Mouse (Mus musculus) erythroblast, embryonic 14.5 days (primary cell): ENCODE results near the gene Ece1. TPM values are rescaled to one million over a fixed set of nuclear protein-coding genes. Genes with fewer than 3 reads are reported as not detected.

Experiments
- H3K27me3 ChIP-seq: 2 replicates; pipeline ENCODE4 v1.6.1; 2012; ENCODE audit warnings: inconsistent platforms; ENCODE audit not compliant: control insufficient read depth
- H3K36me3 ChIP-seq: 2 replicates; pipeline ENCODE4 v1.6.1; 2012; ENCODE audit warnings: mild to moderate bottlenecking, inconsistent platforms; ENCODE audit not compliant: control insufficient read depth
- H3K4me1 ChIP-seq: 2 replicates; pipeline ENCODE4 v1.6.1; 2012; ENCODE audit warnings: inconsistent platforms; ENCODE audit not compliant: control insufficient read depth
- H3K4me3 ChIP-seq: replicated peaks from 2 replicates; pipeline ENCODE3; 2012; ENCODE audit warnings: moderate library complexity, mild to moderate bottlenecking, inconsistent platforms
- H3K9me3 ChIP-seq: 2 replicates; pipeline ENCODE4 v1.6.1; 2012; ENCODE audit warnings: low read length, inconsistent platforms, mixed read lengths; ENCODE audit not compliant: control insufficient read depth
- GATA1 ChIP-seq: IDR thresholded peaks from 2 replicates; pipeline ENCODE4 v1.6.1; 2012; ENCODE audit warnings: low read length, inconsistent platforms, mixed read lengths
- TAL1 ChIP-seq: IDR thresholded peaks from 3 replicates; pipeline ENCODE4 v1.6.1; 2012; ENCODE audit warnings: low read length, inconsistent platforms, mixed read lengths
- polyA plus RNA-seq: library from polyadenylated mRNA; stranded (reverse); fragments of >175 nt; gene quantifications from 2 replicates; pipeline ENCODE4 v1.2.3, GENCODE M21; 2012

Gene Ece1
- polyA plus RNA-seq, 1 experiment = 1.1 TPM

DNA sequence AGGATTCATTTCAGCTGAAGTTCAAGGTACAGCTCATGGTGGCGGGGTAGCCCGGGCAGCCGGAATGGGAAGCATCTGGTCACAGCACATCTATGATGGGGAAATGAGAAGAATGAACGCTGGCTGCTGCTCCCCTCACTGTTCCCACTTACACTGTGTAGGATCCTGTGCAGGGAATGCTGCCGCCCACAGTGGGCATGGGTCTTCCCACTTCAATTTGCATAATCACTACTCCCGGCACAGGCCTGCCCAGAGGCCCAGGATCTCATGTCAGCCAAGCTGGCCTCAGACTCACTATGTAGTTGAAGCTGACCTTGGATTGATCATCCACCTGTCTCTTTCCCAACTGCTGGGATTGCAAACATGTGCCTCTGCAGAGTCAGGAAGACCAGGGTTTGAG lies 11.9 kb upstream of the Ece1 start:
- no peak overlapping the region for H3K4me3 ChIP-seq
- TF ChIP-seq GATA1 = no peak
- TF ChIP-seq TAL1 = no peak
- no peaks in the 10 kb centered on the region for H3K36me3 ChIP-seq
- no peaks in the 10 kb centered on the region for H3K4me1 ChIP-seq
- no peaks in the 10 kb centered on the region for H3K27me3 ChIP-seq
- peaks cover 7% of the 10 kb centered on the region; the same call in 1 of the 2 replicates for H3K9me3 ChIP-seq

DNA sequence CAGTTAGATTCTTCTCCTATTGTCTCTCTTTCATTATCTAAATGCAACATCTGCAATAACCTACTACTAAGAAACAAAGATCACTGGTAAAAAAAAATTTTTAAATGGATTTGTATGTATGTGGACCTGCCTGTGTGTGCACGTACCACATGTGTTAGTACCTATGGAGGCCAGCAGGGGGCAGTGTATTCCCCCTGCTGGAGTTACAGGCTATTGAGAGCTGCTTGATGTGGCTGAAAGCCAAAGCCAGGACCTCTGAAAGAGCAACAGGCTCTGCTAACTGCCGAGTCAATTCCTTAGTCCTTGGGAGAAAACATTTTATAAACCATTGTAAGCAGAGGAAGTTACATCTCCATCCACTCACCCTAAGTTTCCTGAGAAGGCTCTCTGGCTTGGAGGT lies 10.6 kb upstream of the Ece1 start:
- Histone ChIP-seq H3K36me3 (no peaks in the 10 kb centered on the region), H3K4me3 (no peak overlapping the region), H3K27me3 (peaks cover 3% of the 10 kb centered on the region; the same call in 1 of the 2 replicates), H3K4me1 (no peaks in the 10 kb centered on the region), H3K9me3 (peaks cover 4% of the 10 kb centered on the region; the same call in 1 of the 2 replicates)
- no peak for TF ChIP-seq GATA1

DNA sequence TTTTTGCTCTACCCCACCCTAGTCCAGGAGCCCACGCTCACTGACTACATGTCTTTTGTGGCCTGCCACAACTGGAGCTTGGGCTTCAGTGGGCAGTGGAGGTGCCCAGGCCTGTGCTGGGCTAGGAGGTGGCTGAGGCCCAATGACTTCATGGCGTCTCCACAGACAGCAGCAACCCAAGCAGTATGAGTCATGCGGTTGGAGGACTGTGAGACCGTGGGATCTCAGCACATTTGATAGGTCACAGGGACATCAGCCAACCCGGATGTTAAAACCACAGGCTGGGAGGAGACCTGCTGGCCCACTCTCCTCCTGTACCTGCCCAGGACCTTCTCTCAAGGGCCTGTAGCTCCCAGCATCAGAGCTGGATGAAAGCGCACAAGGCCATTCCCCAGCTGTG lies 8.2 kb upstream of the Ece1 start:
- peaks cover 3% of the 10 kb centered on the region; the same call in 1 of the 2 replicates for H3K4me1 ChIP-seq
- peaks cover 3% of the 10 kb centered on the region; the same call in 1 of the 2 replicates for H3K27me3 ChIP-seq
- H3K36me3 ChIP-seq = no peaks in the 10 kb centered on the region
- TF ChIP-seq GATA1 (no peak), TAL1 (no peak)
- H3K4me3 ChIP-seq = no peak overlapping the region
- no peaks in the 10 kb centered on the region; the same call in 1 of the 2 replicates for H3K9me3 ChIP-seq

DNA sequence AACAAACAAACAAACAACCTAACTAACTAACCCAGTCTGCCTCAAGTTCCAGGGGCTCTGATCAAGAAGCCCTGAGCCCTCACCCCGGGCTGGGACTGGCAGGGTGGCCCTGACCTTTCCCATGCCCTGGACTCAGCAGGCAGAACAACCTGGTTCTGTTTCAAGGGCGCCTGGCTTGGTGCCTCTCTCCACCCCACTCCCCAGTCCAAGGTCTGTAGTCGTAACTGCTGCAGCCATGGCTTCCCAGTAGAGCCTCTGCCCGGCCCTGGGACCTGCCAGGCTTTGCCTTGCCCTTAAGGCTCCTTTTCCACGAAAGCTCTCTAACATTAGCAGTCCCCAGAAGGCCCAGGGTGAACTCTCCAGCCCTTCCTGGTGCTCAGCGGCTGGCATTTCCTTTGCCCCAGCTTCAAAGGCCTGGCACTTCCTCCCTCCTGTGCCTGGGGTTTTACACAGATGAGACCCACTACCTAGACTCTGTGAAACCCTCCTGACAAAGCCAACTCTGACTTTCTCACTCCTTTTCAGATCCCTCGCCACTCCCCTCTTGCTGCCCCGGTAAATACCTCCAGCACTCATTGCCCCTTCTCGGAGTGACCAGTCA lies 6.2 kb upstream of the Ece1 start:
- H3K27me3 ChIP-seq = peaks cover 9% of the 10 kb centered on the region
- no peaks in the 10 kb centered on the region for H3K9me3 ChIP-seq
- H3K4me1 ChIP-seq = peaks cover 4% of the 10 kb centered on the region; the same call in 1 of the 2 replicates
- no peak for TF ChIP-seq GATA1
- no peak for TF ChIP-seq TAL1
- H3K36me3 ChIP-seq = no peaks in the 10 kb centered on the region
- H3K4me3 ChIP-seq = no peak overlapping the region

DNA sequence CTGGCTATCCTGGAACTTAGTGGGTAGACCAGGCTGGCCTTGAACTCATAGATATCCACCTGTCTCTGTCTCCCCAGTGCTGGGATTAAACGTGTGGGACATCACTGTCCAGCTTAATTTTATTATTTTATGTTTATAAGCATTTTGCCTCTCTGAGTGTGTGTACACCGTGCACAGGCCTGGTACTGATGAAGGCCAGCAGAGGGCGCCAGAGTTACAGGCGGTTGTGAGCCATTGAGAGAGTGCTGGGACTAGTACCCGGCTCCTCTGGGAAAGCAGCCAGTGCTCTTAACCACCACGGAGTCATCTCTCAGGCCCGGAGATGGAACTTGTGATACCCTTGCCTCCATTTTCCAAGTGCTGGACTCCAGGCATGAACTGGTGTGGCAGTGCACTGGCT lies 4.9 kb upstream of the Ece1 start:
- TF ChIP-seq TAL1 (no peak), GATA1 (no peak)
- H3K27me3 ChIP-seq = peaks cover 14% of the 10 kb centered on the region

DNA sequence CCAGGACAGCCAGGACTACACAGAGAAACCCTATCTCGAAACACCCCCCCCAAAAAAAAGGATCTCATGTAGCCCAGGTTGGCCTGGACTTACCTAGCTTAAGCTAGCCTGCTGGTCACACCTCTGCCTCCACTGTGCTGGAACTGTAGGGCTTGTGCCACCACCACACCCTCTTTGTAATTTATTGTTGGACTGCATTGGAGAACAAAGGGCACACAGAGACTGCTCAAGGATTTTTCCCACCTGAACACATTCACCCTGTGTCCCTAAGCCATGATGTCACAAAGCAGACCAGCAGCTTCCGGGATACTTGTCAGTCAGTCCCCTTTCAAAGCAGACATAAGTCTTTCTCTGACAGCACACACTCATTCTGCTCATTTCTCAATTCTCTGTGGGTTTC lies 3.7 kb upstream of the Ece1 start:
- Histone ChIP-seq H3K4me1 (peaks cover 27% of the 10 kb centered on the region), H3K4me3 (no peak overlapping the region), H3K27me3 (peaks cover 26% of the 10 kb centered on the region), H3K36me3 (no peaks in the 10 kb centered on the region), H3K9me3 (no peaks in the 10 kb centered on the region)
- no peak for TF ChIP-seq TAL1
- TF ChIP-seq GATA1 = no peak

More for the DNA sequence above, 4.9 kb upstream of the Ece1 start:
- H3K4me1 ChIP-seq = peaks cover 15% of the 10 kb centered on the region
- H3K4me3 ChIP-seq = no peak overlapping the region
- no peaks in the 10 kb centered on the region for H3K9me3 ChIP-seq
- H3K36me3 ChIP-seq = no peaks in the 10 kb centered on the region

DNA sequence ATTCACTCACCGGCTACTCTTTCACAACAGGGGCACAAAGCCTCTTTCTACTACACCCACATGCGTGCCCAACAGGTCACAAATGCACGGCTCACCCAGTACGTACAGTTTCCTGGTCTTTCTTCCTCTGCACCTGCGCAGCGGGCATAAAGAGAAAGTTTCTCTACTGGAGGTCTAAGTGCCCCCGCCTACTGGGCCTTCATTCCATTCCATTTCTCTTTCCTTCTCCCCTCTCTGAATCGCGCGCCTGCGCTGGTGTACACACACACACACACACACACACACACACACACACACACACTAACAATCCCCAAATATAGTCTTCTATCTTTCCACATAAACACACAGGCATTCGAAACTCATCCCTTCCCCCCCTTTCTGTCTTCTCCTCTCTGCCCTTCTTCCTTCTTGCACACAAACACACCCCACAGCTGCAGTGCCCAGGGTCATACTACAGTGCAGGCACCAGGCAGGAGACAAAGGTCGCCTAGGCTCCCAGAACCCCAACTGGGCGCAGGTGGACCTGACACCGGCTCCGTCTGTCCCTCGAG lies 501 bp upstream of the Ece1 start:
- no peaks in the 10 kb centered on the region for H3K36me3 ChIP-seq
- peaks cover 38% of the 10 kb centered on the region for H3K4me1 ChIP-seq
- peaks cover 54% of the 10 kb centered on the region for H3K27me3 ChIP-seq
- no peak for TF ChIP-seq GATA1
- TF ChIP-seq TAL1 = no peak
- H3K9me3 ChIP-seq = no peaks in the 10 kb centered on the region
- H3K4me3 ChIP-seq = peak overlapping the region; percentile 74

DNA sequence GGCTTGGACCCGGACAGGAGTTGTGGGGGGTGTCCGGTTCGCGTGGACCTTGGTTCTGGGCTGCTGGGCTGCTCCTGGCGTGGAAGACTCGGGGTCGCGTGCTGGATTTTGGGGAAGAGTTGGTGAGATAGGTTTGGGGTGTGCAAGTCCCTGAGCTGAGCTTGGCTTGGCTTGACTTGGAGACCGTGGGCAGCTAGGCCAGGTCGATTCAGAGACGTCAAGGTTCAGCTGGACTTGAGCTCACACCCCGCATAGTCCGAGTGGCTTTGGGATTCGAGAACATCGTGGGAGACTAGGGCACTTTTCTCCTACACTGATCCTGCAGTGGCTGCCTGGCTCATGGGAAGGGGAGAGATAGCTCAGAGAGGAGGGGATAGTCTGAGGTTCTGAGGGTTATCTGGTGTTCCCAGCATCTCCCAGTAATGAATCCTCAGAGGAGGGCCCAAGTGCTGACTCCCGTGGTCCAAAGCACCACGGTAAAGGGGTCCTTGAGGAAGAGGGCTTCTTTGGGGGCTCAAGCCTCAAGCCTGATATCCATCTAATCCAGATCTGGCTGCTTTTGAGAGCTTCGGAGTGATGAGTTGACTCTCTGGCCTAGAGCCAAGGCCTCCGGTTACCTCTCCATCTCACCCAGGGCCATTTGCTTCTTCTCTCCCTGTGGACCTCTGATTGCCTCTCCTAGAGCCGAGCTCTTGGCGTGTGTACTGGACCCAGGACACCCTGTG lies 641 bp downstream of the Ece1 start:
- peak overlapping the region; percentile 74 for H3K4me3 ChIP-seq

DNA sequence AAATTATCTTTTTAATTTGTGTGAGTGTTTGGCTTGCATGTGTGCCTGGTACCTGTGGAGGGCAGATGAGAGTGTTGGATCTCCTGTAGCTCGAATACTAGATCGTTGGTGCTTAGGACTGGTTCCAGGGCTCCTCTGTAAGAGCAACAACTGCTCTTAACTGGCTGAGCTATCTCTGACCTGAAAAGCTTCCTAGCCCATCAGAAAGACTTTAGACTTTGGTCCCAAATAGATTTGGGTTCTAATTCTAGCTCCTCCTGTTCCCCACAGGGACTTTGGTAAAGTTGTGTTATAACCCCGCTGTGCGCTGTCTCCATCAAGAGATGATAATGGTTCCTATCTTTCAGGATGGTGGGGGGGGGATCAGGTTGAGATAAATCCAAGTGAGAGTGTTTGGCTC lies 2.0 kb downstream of the Ece1 start:
- Histone ChIP-seq H3K9me3 (no peaks in the 10 kb centered on the region), H3K27me3 (peaks cover 57% of the 10 kb centered on the region), H3K4me3 (no peak overlapping the region), H3K4me1 (peaks cover 39% of the 10 kb centered on the region), H3K36me3 (no peaks in the 10 kb centered on the region)
- no peak for TF ChIP-seq TAL1
- no peak for TF ChIP-seq GATA1

More for the DNA sequence above, 641 bp downstream of the Ece1 start:
- Histone ChIP-seq H3K27me3 (peaks cover 57% of the 10 kb centered on the region), H3K36me3 (no peaks in the 10 kb centered on the region), H3K4me1 (peaks cover 37% of the 10 kb centered on the region), H3K9me3 (no peaks in the 10 kb centered on the region)
- TF ChIP-seq TAL1 (no peak), GATA1 (no peak)
